Mouse (Mus musculus) liver, adult 2 months (tissue): ENCODE results near the gene Psmd14.

ENCODE experiments used
- CTCF ChIP-seq: fragments of 200-500 bp; IDR thresholded peaks from 2 replicates; pipeline ENCODE4 v1.5.1; 2011; ENCODE audit warnings: low read depth, low read length, control low read depth
- POLR2A ChIP-seq: fragments of 200-500 bp; IDR thresholded peaks from 2 replicates; pipeline ENCODE4 v1.6.1; 2011; ENCODE audit warnings: low read length, control low read depth; ENCODE audit not compliant: insufficient read depth; ENCODE audit errors: extremely low read depth

GRCm38 (mm10) chr2:61751286-61751685 is 39.8 kb downstream of the Psmd14 start:
- TF ChIP-seq POLR2A (no peak), CTCF (no peak)
